14 mouse cellular contexts compared by ENCODE assay signal in the genomic region with DNA sequence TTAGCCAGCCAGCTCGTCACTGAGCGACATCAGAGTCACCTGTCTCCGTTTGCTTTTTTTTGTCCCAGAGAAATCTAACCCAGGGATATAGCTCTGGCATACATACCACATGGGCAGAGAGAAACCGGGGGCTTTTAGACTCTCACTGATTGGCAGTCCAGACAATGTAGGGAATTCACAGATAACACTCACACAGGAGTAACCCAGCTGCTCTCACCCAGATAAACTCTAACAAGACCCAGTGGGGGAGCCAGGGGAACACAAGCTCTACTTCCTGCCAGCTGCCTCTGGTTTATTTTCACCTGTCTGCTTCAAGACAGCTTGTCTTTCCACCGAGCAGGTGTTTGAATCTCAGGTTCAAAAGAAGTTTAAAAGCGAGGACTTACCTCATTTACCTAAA. TPM values are rescaled to one million over a fixed set of nuclear protein-coding genes. Genes with fewer than 3 reads are reported as not detected.
DNase-seq lines count a peak whose midpoint lies in the region; ATAC-seq and TF ChIP-seq lines count a peak whose summit lies in the region.
"Had no signal": no experiment of that assay in that cellular context is flagged by ENCODE, and none has a peak within 500 bp of the region (broad histone marks: within the 10 kb centered on the region; RNA-seq: fewer than 3 reads in every experiment).

No protein-coding gene starts in this region.

- no peak for TF ChIP-seq CTCF in lung, embryonic 14.5 days (IDR thresholded peaks at IDR 0.05; ENCODE audit: low read depth)
- no peak for TF ChIP-seq CTCF in intestine, postnatal 0 days (IDR thresholded peaks at IDR 0.05; ENCODE audit: low read depth)
- no peak for TF ChIP-seq CTCF in left cerebral cortex, adult 2 months (IDR thresholded peaks at IDR 0.05)

- H3K36me3 ChIP-seq in lung, embryonic 14.5 days (ENCODE audit: insufficient read depth) = no peaks in the 10 kb centered on the region
- no peaks in the 10 kb centered on the region for H3K36me3 ChIP-seq in intestine, postnatal 0 days (ENCODE audit: control insufficient read depth, insufficient read depth)
- no peaks in the 10 kb centered on the region for H3K36me3 ChIP-seq in stomach, embryonic 15.5 days
- H3K36me3 ChIP-seq: limb, embryonic 15.5 days had no signal

- H3K27me3 ChIP-seq in lung, embryonic 14.5 days (ENCODE audit: insufficient read depth, low read length) = no peaks in the 10 kb centered on the region
- no peaks in the 10 kb centered on the region for H3K27me3 ChIP-seq in intestine, postnatal 0 days (replicated peaks; ENCODE audit: control insufficient read depth, insufficient read depth, low read length)
- H3K27me3 ChIP-seq in stomach, embryonic 15.5 days (replicated peaks) = no peaks in the 10 kb centered on the region
- H3K27me3 ChIP-seq: CH12.LX; limb, embryonic 15.5 days had no signal

- no peak overlapping the region for H3K4me3 ChIP-seq in lung, embryonic 14.5 days (ENCODE audit: low read depth, low read length)
- H3K4me3 ChIP-seq in intestine, postnatal 0 days (ENCODE audit: low read depth, low read length) = peak overlapping the region; percentile 26
- H3K4me3 ChIP-seq in stomach, embryonic 15.5 days (replicated peaks) = peak overlapping the region; percentile 33
- H3K4me3 ChIP-seq in left cerebral cortex, adult 2 months = no peak overlapping the region
- H3K4me3 ChIP-seq: erythroblast, embryonic 14.5 days; limb, embryonic 15.5 days had no signal

- no peak overlapping the region for H3K9ac ChIP-seq in lung, embryonic 14.5 days
- H3K9ac ChIP-seq in intestine, postnatal 0 days (ENCODE audit: low read depth, low read length) = no peak overlapping the region
- no peak overlapping the region for H3K9ac ChIP-seq in stomach, embryonic 15.5 days
- H3K9ac ChIP-seq: limb, embryonic 15.5 days had no signal

- WGBS in lung, embryonic 14.5 days = 30% methylated on average over 6 of the region's 6 CpGs
- 29% methylated on average over 6 of the region's 6 CpGs for WGBS in intestine, postnatal 0 days
- WGBS in stomach, embryonic 15.5 days = 40% methylated on average over 6 of the region's 6 CpGs

- 0 out of 2 replicates have a peak overlapping the region, but pooled peaks have one; percentile 16 for H3K4me2 ChIP-seq in lung, embryonic 14.5 days
- H3K4me2 ChIP-seq in intestine, postnatal 0 days (replicated peaks; ENCODE audit: low read depth) = peak overlapping the region; percentile 46
- H3K4me2 ChIP-seq in stomach, embryonic 15.5 days = peak overlapping the region; percentile 34
- H3K4me2 ChIP-seq: limb, embryonic 15.5 days; midbrain, embryonic 11.5 days had no signal

- intact Hi-C loops in left cerebral cortex, adult 2 months (cut with DNase I) = no loop called here

- no peak overlapping the region; the same call in 1 of the 2 replicates for H3K27ac ChIP-seq in lung, embryonic 14.5 days (ENCODE audit: low read depth)
- H3K27ac ChIP-seq in intestine, postnatal 0 days (ENCODE audit: low read depth, low read length) = no peak overlapping the region; the same call in 1 of the 2 replicates
- H3K27ac ChIP-seq in stomach, embryonic 15.5 days = peak overlapping the region; percentile 85
- H3K27ac ChIP-seq in left cerebral cortex, adult 2 months = no peak overlapping the region
- H3K27ac ChIP-seq: limb, embryonic 15.5 days had no signal

- no peak for DNase-seq in lung, embryonic 14.5 days
- DNase-seq in lung, postnatal 10 days = no peak
- DNase-seq in c-Kit-positive CD71-positive TER-119-positive erythroid progenitor cells, embryonic 14.5 days (ENCODE audit: low spot score) = peak; percentile 43
- DNase-seq in left cerebral cortex, adult 2 months (ENCODE audit: extremely low spot score in 1 of 2, low spot score in 2 of 2) = no peak
- DNase-seq in cerebellum, adult 11 months = no peak
- DNase-seq: adrenal gland, postnatal 10 days; gastrocnemius, postnatal 36 days had no signal

- H3K4me1 ChIP-seq in lung, embryonic 14.5 days (ENCODE audit: insufficient read depth) = no peaks in the 10 kb centered on the region
- H3K4me1 ChIP-seq in intestine, postnatal 0 days (replicated peaks; ENCODE audit: control insufficient read depth, insufficient read depth, low read length) = 0 out of 2 replicates have a peak, but pooled peaks cover 3% of the 10 kb centered on the region
- H3K4me1 ChIP-seq in stomach, embryonic 15.5 days = no peaks in the 10 kb centered on the region
- H3K4me1 ChIP-seq: limb, embryonic 15.5 days had no signal

- no peak for ATAC-seq in lung, embryonic 14.5 days (ENCODE audit: insufficient read depth)
- ATAC-seq in intestine, postnatal 0 days = peak; percentile 34
- ATAC-seq in stomach, embryonic 15.5 days (ENCODE audit: insufficient read depth, low FRiP score, low read depth) = peak; percentile 44; the same call in 1 of the 2 replicates

- H3K9me3 ChIP-seq in lung, embryonic 14.5 days (ENCODE audit: low read depth, low read length) = no peaks in the 10 kb centered on the region
- H3K9me3 ChIP-seq in intestine, postnatal 0 days (ENCODE audit: control insufficient read depth) = no peaks in the 10 kb centered on the region
- no peaks in the 10 kb centered on the region for H3K9me3 ChIP-seq in stomach, embryonic 15.5 days
- H3K9me3 ChIP-seq: limb, embryonic 15.5 days had no signal

RNA-seq across cellular contexts. Expression of a gene that starts 0.4 kb away (rescaled TPM):
- polyA plus RNA-seq in lung, embryonic 14.5 days (2014; fragmentation: Nextera tagmentation; extraction: Ambion mirVana) = 3.0 and 3.5 TPM in 2 replicates
- 19.8 and 24.3 TPM in 2 replicates for polyA plus RNA-seq in intestine, postnatal 0 days (2015; fragmentation: Nextera tagmentation; extraction: Ambion mirVana)
- 28.6 and 32.2 TPM in 2 replicates for polyA plus RNA-seq in stomach, embryonic 15.5 days (2015; fragmentation: Nextera tagmentation; extraction: Ambion mirVana)
- under 1 TPM; 0.11 to 0.19 TPM for total RNA-seq in left cerebral cortex, adult 2 months (2021)
- polyA plus RNA-seq: hindbrain, embryonic 11.5 days; midbrain, embryonic 11.5 days had no signal

Comparison
In these comparisons a context has a peak if more than half of its experiments do, and no peak if none do; other contexts are left out.
1. H3K4me3 ChIP-seq: peak in intestine, postnatal 0 days (single experiment) and stomach, embryonic 15.5 days (single experiment); none in lung, embryonic 14.5 days (single experiment) and left cerebral cortex, adult 2 months (single experiment).
2. Peak in every context shown above with its lines, with median percentiles within 50 percentile points of each other: H3K4me2 ChIP-seq.